Mouse (Mus musculus) liver, adult 2 months (tissue): ENCODE measurements around the gene Kcnq2. TPM values are rescaled to one million over a fixed set of nuclear protein-coding genes. Genes with fewer than 3 reads are reported as not detected.

Source experiments
- DNase-seq: peaks from one replicate; pipeline ENCODE4 v3.0.0-alpha.2; 2011; ENCODE audit warnings: low read depth, low spot score; ENCODE audit errors: extremely low read depth
- H3K27ac ChIP-seq: fragments of 200-500 bp; replicated peaks from 2 replicates; pipeline ENCODE4 v1.5.1; 2012; ENCODE audit warnings: low read depth, mild to moderate bottlenecking, control low read depth, inconsistent platforms, low read length; ENCODE audit not compliant: insufficient read depth
- H3K27me3 ChIP-seq: fragments of 200-500 bp; 2 replicates; pipeline ENCODE4 v1.6.1; 2012; ENCODE audit warnings: mild to moderate bottlenecking, moderate library complexity, low read length, inconsistent platforms; ENCODE audit not compliant: control insufficient read depth, insufficient read depth
- H3K36me3 ChIP-seq: fragments of 200-500 bp; 2 replicates; pipeline ENCODE4 v1.6.1; 2012; ENCODE audit warnings: low read length, inconsistent platforms; ENCODE audit not compliant: control insufficient read depth, insufficient read depth
- H3K4me1 ChIP-seq: fragments of 200-500 bp; 2 replicates; pipeline ENCODE4 v1.6.1; 2011; ENCODE audit warnings: low read length; ENCODE audit not compliant: control insufficient read depth, insufficient read depth
- H3K4me3 ChIP-seq: fragments of 200-500 bp; 2 replicates; pipeline ENCODE4 v1.5.1; 2011; ENCODE audit warnings: low read depth, mild to moderate bottlenecking, control low read depth, low read length, moderate library complexity; ENCODE audit not compliant: insufficient read depth
- H3K79me2 ChIP-seq: fragments of 200-500 bp; 2 replicates; pipeline ENCODE4 v1.6.1; 2012; ENCODE audit warnings: inconsistent platforms, mild to moderate bottlenecking, low read length, moderate library complexity; ENCODE audit not compliant: control insufficient read depth, insufficient read depth
- H3K9ac ChIP-seq: fragments of 200-500 bp; 2 replicates; pipeline ENCODE4 v1.6.1; 2012; ENCODE audit warnings: low read depth, mild to moderate bottlenecking, control low read depth, inconsistent platforms, low read length
- CTCF ChIP-seq: fragments of 200-500 bp; IDR thresholded peaks from 2 replicates; pipeline ENCODE4 v1.5.1; 2011; ENCODE audit warnings: low read depth, low read length, control low read depth
- POLR2A ChIP-seq: fragments of 200-500 bp; IDR thresholded peaks from 2 replicates; pipeline ENCODE4 v1.6.1; 2011; ENCODE audit warnings: low read length, control low read depth; ENCODE audit not compliant: insufficient read depth; ENCODE audit errors: extremely low read depth
- whole genome bisulfite sequencing: fragments of 180-500 bp; shearing (Covaris S2); methylation state at CpG from one replicate; pipeline ENCODE4 v1.1.7; 2018; 5-methylcytosine and 5-hydroxymethylcytosine counted together
- polyA plus RNA-seq: library from polyadenylated mRNA; depleted of rRNA; stranded (reverse); fragments of >200 nt; gene quantifications from 2 replicates; pipeline ENCODE4 v1.2.3, GENCODE M21; 2012; rRNA removed
- total RNA-seq: library from RNA; depleted of rRNA; stranded (reverse); fragments of >200 nt; gene quantifications from 2 replicates; pipeline ENCODE4 v1.2.3, GENCODE M21; 2014; rRNA removed

Kcnq2 gene
- total and polyA plus RNA-seq, 2 experiments: not detected

GRCm38 (mm10) chr2:181036561-181036960 is 98.5 kb downstream of the Kcnq2 start:
- no peaks in the 10 kb centered on the region for H3K79me2 ChIP-seq
- WGBS: 80% methylated on average over 6 of the region's 6 CpGs
- no peak overlapping the region for H3K9ac ChIP-seq
- no peak overlapping the region for H3K27ac ChIP-seq
- TF ChIP-seq POLR2A (no peak), CTCF (no peak)
- no peak overlapping the region for H3K4me3 ChIP-seq
- no peak for DNase-seq
- H3K27me3 ChIP-seq: 0 out of 2 replicates have a peak, but pooled peaks cover 6% of the 10 kb centered on the region
- H3K4me1 ChIP-seq: peaks cover 6% of the 10 kb centered on the region; the same call in 1 of the 2 replicates
- H3K36me3 ChIP-seq: no peaks in the 10 kb centered on the region

DNA sequence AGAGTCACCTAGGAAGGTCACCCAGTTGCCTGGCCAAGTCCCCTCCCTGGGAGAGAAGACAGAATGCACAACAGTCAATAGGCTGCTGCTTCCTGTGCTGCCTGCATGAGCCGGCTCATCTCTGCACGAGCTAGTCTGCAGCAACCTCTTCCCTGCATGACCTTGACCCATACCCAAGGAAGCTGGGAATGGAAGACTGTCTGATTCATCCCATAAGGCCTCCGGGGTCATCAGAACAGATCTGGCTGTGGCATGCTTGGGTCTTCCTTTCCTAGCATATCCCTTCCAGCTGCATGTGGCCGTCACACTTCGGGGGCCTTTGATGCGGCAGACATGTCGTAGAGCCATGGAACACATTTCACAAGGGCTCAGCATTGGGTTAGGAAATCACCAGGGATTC is 99.9 kb downstream of the Kcnq2 start:
- no peaks in the 10 kb centered on the region for H3K79me2 ChIP-seq
- DNase-seq: no peak
- H3K27ac ChIP-seq: no peak overlapping the region
- H3K4me1 ChIP-seq: 0 out of 2 replicates have a peak, but pooled peaks cover 5% of the 10 kb centered on the region
- H3K36me3 ChIP-seq: no peaks in the 10 kb centered on the region
- H3K9ac ChIP-seq: no peak overlapping the region
- H3K27me3 ChIP-seq: 0 out of 2 replicates have a peak, but pooled peaks cover 6% of the 10 kb centered on the region
- H3K4me3 ChIP-seq: no peak overlapping the region
- TF ChIP-seq CTCF (no peak), POLR2A (no peak)
- WGBS: 82% methylated on average over 7 of the region's 7 CpGs

GRCm38 (mm10) chr2:181033310-181033709 is 101.8 kb downstream of the Kcnq2 start:
- DNase-seq: no peak
- Histone ChIP-seq H3K79me2 (no peaks in the 10 kb centered on the region), H3K4me1 (no peaks in the 10 kb centered on the region), H3K9ac (no peak overlapping the region), H3K4me3 (no peak overlapping the region), H3K27me3 (no peaks in the 10 kb centered on the region), H3K27ac (no peak overlapping the region), H3K36me3 (no peaks in the 10 kb centered on the region)
- TF ChIP-seq POLR2A (no peak), CTCF (no peak)
- 64% methylated on average over 6 of the region's 6 CpGs for WGBS

- peak; percentile 38 for DNase-seq
- Histone ChIP-seq H3K36me3 (no peaks in the 10 kb centered on the region), H3K27ac (no peak overlapping the region), H3K9ac (no peak overlapping the region), H3K4me1 (no peaks in the 10 kb centered on the region), H3K27me3 (no peaks in the 10 kb centered on the region), H3K4me3 (no peak overlapping the region), H3K79me2 (no peaks in the 10 kb centered on the region)
- 55% methylated on average over 5 of the region's 5 CpGs for WGBS
- TF ChIP-seq POLR2A (no peak), CTCF (peak; percentile 68)
Observed at GRCm38 (mm10) chr2:181032407-181032806, 102.7 kb downstream of the Kcnq2 start.

DNA sequence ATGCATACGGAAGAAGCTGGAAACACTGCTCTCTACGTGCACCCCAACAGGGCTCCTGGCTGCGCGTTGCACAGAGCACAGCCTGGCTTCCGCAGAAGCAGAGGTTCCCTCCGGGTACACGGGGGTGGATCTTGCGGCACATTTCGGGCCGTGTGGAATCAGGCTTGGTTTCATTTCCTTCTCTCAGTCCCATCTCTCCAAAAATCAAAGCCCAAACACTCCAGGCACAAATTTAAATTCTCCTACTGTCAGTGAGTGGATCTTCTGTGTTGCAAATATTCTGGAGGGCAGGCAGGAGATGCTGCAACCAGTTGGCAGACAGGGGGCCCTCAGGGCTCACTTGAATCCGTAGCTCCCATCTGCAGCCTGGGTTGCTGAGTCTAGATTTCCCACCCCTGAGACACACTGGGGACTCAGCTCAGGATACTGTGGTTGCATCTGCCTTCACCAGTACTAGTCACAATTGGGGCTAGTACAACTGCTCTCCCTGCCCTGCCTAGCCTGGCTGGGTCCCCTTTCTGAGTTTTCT is 103.6 kb downstream of the Kcnq2 start:
- Histone ChIP-seq H3K4me3 (no peak overlapping the region), H3K79me2 (no peaks in the 10 kb centered on the region), H3K27me3 (no peaks in the 10 kb centered on the region), H3K36me3 (no peaks in the 10 kb centered on the region), H3K27ac (no peak overlapping the region), H3K4me1 (no peaks in the 10 kb centered on the region), H3K9ac (no peak overlapping the region)
- TF ChIP-seq CTCF (no peak), POLR2A (no peak)
- DNase-seq: no peak
- 76% methylated on average over 11 of the region's 11 CpGs for WGBS

Other genes with a start within 250 kb of the Kcnq2 start
- 9.7 and 14.2 TPM in 2 replicates for gene Ythdf1, start 214.4 kb downstream of the Kcnq2 start, total RNA-seq
- 25.7 and 35.4 TPM in 2 replicates for gene Ythdf1, start 214.4 kb downstream of the Kcnq2 start, polyA plus RNA-seq
- not detected in 2 replicates for gene Birc7, start 206.3 kb downstream of the Kcnq2 start, total RNA-seq
- gene Birc7, start 206.3 kb downstream of the Kcnq2 start, polyA plus RNA-seq: not detected in 2 replicates
- 0.13 and 1.5 TPM in 2 replicates for gene Nkain4, start 180.6 kb downstream of the Kcnq2 start, total RNA-seq
- 1.5 and 1.6 TPM in 2 replicates for gene Nkain4, start 180.6 kb downstream of the Kcnq2 start, polyA plus RNA-seq
- gene Arfgap1, start 168.1 kb downstream of the Kcnq2 start, total RNA-seq: 15.7 and 18.4 TPM in 2 replicates
- gene Arfgap1, start 168.1 kb downstream of the Kcnq2 start, polyA plus RNA-seq: 22.7 and 29.0 TPM in 2 replicates
- 0.60 and 0.92 TPM in 2 replicates for gene Col20a1, start 148.8 kb downstream of the Kcnq2 start, total RNA-seq
- gene Col20a1, start 148.8 kb downstream of the Kcnq2 start, polyA plus RNA-seq: 0.67 and 1.1 TPM in 2 replicates
- gene Chrna4, start 91.8 kb downstream of the Kcnq2 start, total RNA-seq: 0.54 and 1.6 TPM in 2 replicates
- 2.2 and 7.6 TPM in 2 replicates for gene Chrna4, start 91.8 kb downstream of the Kcnq2 start, polyA plus RNA-seq
- 0.34 and 0.74 TPM in 2 replicates for gene Eef1a2, start 21.7 kb upstream of the Kcnq2 start, total RNA-seq
- not detected in 2 replicates for gene Eef1a2, start 21.7 kb upstream of the Kcnq2 start, polyA plus RNA-seq
- gene Ppdpf, start 51.9 kb upstream of the Kcnq2 start, total RNA-seq: 44.4 and 48.4 TPM in 2 replicates
- 181 and 217 TPM in 2 replicates for gene Ppdpf, start 51.9 kb upstream of the Kcnq2 start, polyA plus RNA-seq
- gene Ptk6, start 67.5 kb upstream of the Kcnq2 start, total RNA-seq: 1.1 and 2.5 TPM in 2 replicates
- gene Ptk6, start 67.5 kb upstream of the Kcnq2 start, polyA plus RNA-seq: 0.81 and 0.83 TPM in 2 replicates
- 0.28 and 0.54 TPM in 2 replicates for gene Srms, start 77.9 kb upstream of the Kcnq2 start, total RNA-seq
- 1.3 and 1.7 TPM in 2 replicates for gene Srms, start 77.9 kb upstream of the Kcnq2 start, polyA plus RNA-seq
- not detected in 2 replicates for gene Fndc11, start 84.7 kb upstream of the Kcnq2 start, total RNA-seq
- 0.10 and 0.12 TPM in 2 replicates for gene Fndc11, start 84.7 kb upstream of the Kcnq2 start, polyA plus RNA-seq
- 20.3 and 28.9 TPM in 2 replicates for gene Helz2, start 106.7 kb upstream of the Kcnq2 start, total RNA-seq
- gene Helz2, start 106.7 kb upstream of the Kcnq2 start, polyA plus RNA-seq: 39.6 and 65.9 TPM in 2 replicates
- gene Gmeb2, start 152.7 kb upstream of the Kcnq2 start, total RNA-seq: 7.4 and 8.8 TPM in 2 replicates
- 10.7 and 16.1 TPM in 2 replicates for gene Gmeb2, start 152.7 kb upstream of the Kcnq2 start, polyA plus RNA-seq
- 0.09 and 0.20 TPM in 2 replicates for gene Stmn3, start 179.2 kb upstream of the Kcnq2 start, total RNA-seq
- 0.07 TPM in 1 of 2 replicates, not detected in the other for gene Stmn3, start 179.2 kb upstream of the Kcnq2 start, polyA plus RNA-seq
- gene Rtel1, start 184.4 kb upstream of the Kcnq2 start, total RNA-seq: 13.5 and 13.9 TPM in 2 replicates
- 17.5 and 17.9 TPM in 2 replicates for gene Rtel1, start 184.4 kb upstream of the Kcnq2 start, polyA plus RNA-seq
- gene Zgpat, start 229.6 kb upstream of the Kcnq2 start, total RNA-seq: 17.9 and 18.9 TPM in 2 replicates
- 18.2 and 22.5 TPM in 2 replicates for gene Zgpat, start 229.6 kb upstream of the Kcnq2 start, polyA plus RNA-seq
- 10.1 and 14.2 TPM in 2 replicates for gene Arfrp1, start 230.1 kb upstream of the Kcnq2 start, total RNA-seq
- 11.9 and 15.0 TPM in 2 replicates for gene Arfrp1, start 230.1 kb upstream of the Kcnq2 start, polyA plus RNA-seq
- gene Lime1, start 244.8 kb upstream of the Kcnq2 start, total RNA-seq: 9.7 and 11.3 TPM in 2 replicates
- gene Lime1, start 244.8 kb upstream of the Kcnq2 start, polyA plus RNA-seq: 22.2 and 36.9 TPM in 2 replicates